Mouse (Mus musculus): ENCODE data around the gene Fcf1. TPM values are rescaled to one million over a fixed set of nuclear protein-coding genes. Genes with fewer than 3 reads are reported as not detected.

Gene Fcf1
- polyA plus RNA-seq, 1 experiment from 2014 or later = 78.5 TPM

- Histone ChIP-seq H3K4me2 (ENCODE audit: low read depth, low read length) (no peak overlapping the region), H3K4me3 (ENCODE audit: low read depth, low read length) (no peak overlapping the region), H3K36me3 (ENCODE audit: control insufficient read depth, insufficient read depth, low read length) (no peaks in the 10 kb centered on the region), H3K9me3 (ENCODE audit: control insufficient read depth, low read length) (no peaks in the 10 kb centered on the region), H3K4me1 (ENCODE audit: control insufficient read depth, insufficient read depth, low read length) (no peaks in the 10 kb centered on the region), H3K9ac (replicated peaks; ENCODE audit: low read depth, low read length) (no peak overlapping the region), H3K27ac (ENCODE audit: low read depth, low read length) (no peak overlapping the region), H3K27me3 (ENCODE audit: control insufficient read depth, insufficient read depth, low read length) (no peaks in the 10 kb centered on the region)
- WGBS = 99% methylated on average over 3 of the region's 3 CpGs
- no peak for ATAC-seq (ENCODE audit: low read depth)
These were observed 14.4 kb upstream of the Fcf1 start for GRCm38 (mm10) chr12:84956317-84956716.

- Histone ChIP-seq H3K9me3 (ENCODE audit: control insufficient read depth, low read length) (no peaks in the 10 kb centered on the region), H3K9ac (replicated peaks; ENCODE audit: low read depth, low read length) (no peak overlapping the region), H3K4me2 (ENCODE audit: low read depth, low read length) (no peak overlapping the region), H3K4me3 (ENCODE audit: low read depth, low read length) (no peak overlapping the region), H3K36me3 (ENCODE audit: control insufficient read depth, insufficient read depth, low read length) (no peaks in the 10 kb centered on the region), H3K27ac (ENCODE audit: low read depth, low read length) (no peak overlapping the region), H3K27me3 (ENCODE audit: control insufficient read depth, insufficient read depth, low read length) (no peaks in the 10 kb centered on the region), H3K4me1 (ENCODE audit: control insufficient read depth, insufficient read depth, low read length) (no peaks in the 10 kb centered on the region)
- WGBS = 92% methylated on average over 1 of the region's 1 CpGs
- ATAC-seq (ENCODE audit: low read depth) = no peak
These were observed 11.8 kb upstream of the Fcf1 start for GRCm38 (mm10) chr12:84958794-84959356.

GRCm38 (mm10) chr12:84962606-84963005, 8.1 kb upstream of the Fcf1 start:
- Histone ChIP-seq H3K27me3 (ENCODE audit: control insufficient read depth, insufficient read depth, low read length) (no peaks in the 10 kb centered on the region), H3K9me3 (ENCODE audit: control insufficient read depth, low read length) (no peaks in the 10 kb centered on the region), H3K4me2 (ENCODE audit: low read depth, low read length) (no peak overlapping the region), H3K4me3 (ENCODE audit: low read depth, low read length) (no peak overlapping the region), H3K9ac (replicated peaks; ENCODE audit: low read depth, low read length) (no peak overlapping the region), H3K27ac (ENCODE audit: low read depth, low read length) (no peak overlapping the region), H3K36me3 (ENCODE audit: control insufficient read depth, insufficient read depth, low read length) (0 out of 2 replicates have a peak, but pooled peaks cover 4% of the 10 kb centered on the region), H3K4me1 (ENCODE audit: control insufficient read depth, insufficient read depth, low read length) (no peaks in the 10 kb centered on the region)
- ATAC-seq (ENCODE audit: low read depth) = no peak
- 82% methylated on average over 7 of the region's 7 CpGs for WGBS

- no peak for ATAC-seq (ENCODE audit: low read depth)
- Histone ChIP-seq H3K4me2 (ENCODE audit: low read depth, low read length) (peak overlapping the region; percentile 89), H3K9ac (replicated peaks; ENCODE audit: low read depth, low read length) (peak overlapping the region; percentile 75; the same call in 1 of the 2 replicates)
These were observed 1.7 kb upstream of the Fcf1 start for GRCm38 (mm10) chr12:84968831-84969655.

GRCm38 (mm10) chr12:84969656-84970427, 855 bp upstream of the Fcf1 start:
- peaks cover 11% of the 10 kb centered on the region for H3K36me3 ChIP-seq (ENCODE audit: control insufficient read depth, insufficient read depth, low read length)
- H3K9ac ChIP-seq (replicated peaks; ENCODE audit: low read depth, low read length) = peak overlapping the region; percentile 75
- H3K9me3 ChIP-seq (ENCODE audit: control insufficient read depth, low read length) = no peaks in the 10 kb centered on the region
- ATAC-seq (ENCODE audit: low read depth) = no peak
- WGBS = 30% methylated on average over 15 of the region's 15 CpGs
- H3K4me2 ChIP-seq (ENCODE audit: low read depth, low read length) = peak overlapping the region; percentile 89
- no peak overlapping the region for H3K27ac ChIP-seq (ENCODE audit: low read depth, low read length)
- no peaks in the 10 kb centered on the region for H3K27me3 ChIP-seq (ENCODE audit: control insufficient read depth, insufficient read depth, low read length)
- peaks cover 14% of the 10 kb centered on the region for H3K4me1 ChIP-seq (ENCODE audit: control insufficient read depth, insufficient read depth, low read length)
- peak overlapping the region; percentile 84 for H3K4me3 ChIP-seq (ENCODE audit: low read depth, low read length)

More at GRCm38 (mm10) chr12:84968831-84969655, 1.7 kb upstream of the Fcf1 start:
- no peak overlapping the region for H3K27ac ChIP-seq (ENCODE audit: low read depth, low read length)
- H3K4me3 ChIP-seq (ENCODE audit: low read depth, low read length) = peak overlapping the region; percentile 84; the same call in 1 of the 2 replicates
- H3K36me3 ChIP-seq (ENCODE audit: control insufficient read depth, insufficient read depth, low read length) = peaks cover 9% of the 10 kb centered on the region
- WGBS = 87% methylated on average over 16 of the region's 16 CpGs
- no peaks in the 10 kb centered on the region for H3K9me3 ChIP-seq (ENCODE audit: control insufficient read depth, low read length)
- no peaks in the 10 kb centered on the region for H3K27me3 ChIP-seq (ENCODE audit: control insufficient read depth, insufficient read depth, low read length)
- peaks cover 14% of the 10 kb centered on the region for H3K4me1 ChIP-seq (ENCODE audit: control insufficient read depth, insufficient read depth, low read length)

- no peak for ATAC-seq (ENCODE audit: low read depth)
- no peak overlapping the region for H3K27ac ChIP-seq (ENCODE audit: low read depth, low read length)
- no peaks in the 10 kb centered on the region for H3K27me3 ChIP-seq (ENCODE audit: control insufficient read depth, insufficient read depth, low read length)
- no peaks in the 10 kb centered on the region for H3K9me3 ChIP-seq (ENCODE audit: control insufficient read depth, low read length)
- peaks cover 51% of the 10 kb centered on the region for H3K36me3 ChIP-seq (ENCODE audit: control insufficient read depth, insufficient read depth, low read length)
- H3K9ac ChIP-seq (replicated peaks; ENCODE audit: low read depth, low read length) = no peak overlapping the region
- 85% methylated on average over 2 of the region's 2 CpGs for WGBS
- no peak overlapping the region for H3K4me3 ChIP-seq (ENCODE audit: low read depth, low read length)
- H3K4me1 ChIP-seq (ENCODE audit: control insufficient read depth, insufficient read depth, low read length) = no peaks in the 10 kb centered on the region
- H3K4me2 ChIP-seq (ENCODE audit: low read depth, low read length) = no peak overlapping the region
These were observed 8.7 kb downstream of the Fcf1 start for GRCm38 (mm10) chr12:84979264-84979862.

- Histone ChIP-seq H3K4me1 (ENCODE audit: control insufficient read depth, insufficient read depth, low read length) (no peaks in the 10 kb centered on the region), H3K27ac (ENCODE audit: low read depth, low read length) (no peak overlapping the region), H3K4me3 (ENCODE audit: low read depth, low read length) (no peak overlapping the region), H3K9me3 (ENCODE audit: control insufficient read depth, low read length) (no peaks in the 10 kb centered on the region), H3K9ac (replicated peaks; ENCODE audit: low read depth, low read length) (no peak overlapping the region), H3K36me3 (ENCODE audit: control insufficient read depth, insufficient read depth, low read length) (no peaks in the 10 kb centered on the region), H3K4me2 (ENCODE audit: low read depth, low read length) (no peak overlapping the region), H3K27me3 (ENCODE audit: control insufficient read depth, insufficient read depth, low read length) (no peaks in the 10 kb centered on the region)
- ATAC-seq (ENCODE audit: low read depth) = no peak
- 80% methylated on average over 4 of the region's 4 CpGs for WGBS
These were observed 18.8 kb downstream of the Fcf1 start for GRCm38 (mm10) chr12:84989456-84989855.

GRCm38 (mm10) chr12:84995112-84995761, 24.5 kb downstream of the Fcf1 start:
- no peak for ATAC-seq (ENCODE audit: low read depth)
- no peaks in the 10 kb centered on the region for H3K36me3 ChIP-seq (ENCODE audit: control insufficient read depth, insufficient read depth, low read length)
- H3K4me1 ChIP-seq (ENCODE audit: control insufficient read depth, insufficient read depth, low read length) = peaks cover 22% of the 10 kb centered on the region

More at GRCm38 (mm10) chr12:84995112-84995761, 24.5 kb downstream of the Fcf1 start:
- 0 out of 2 replicates have a peak overlapping the region, but pooled peaks have one; percentile 25 for H3K9ac ChIP-seq (replicated peaks; ENCODE audit: low read depth, low read length)
- H3K27ac ChIP-seq (ENCODE audit: low read depth, low read length) = no peak overlapping the region
- H3K4me3 ChIP-seq (ENCODE audit: low read depth, low read length) = no peak overlapping the region
- 92% methylated on average over 8 of the region's 9 CpGs for WGBS
- H3K9me3 ChIP-seq (ENCODE audit: control insufficient read depth, low read length) = no peaks in the 10 kb centered on the region
- peak overlapping the region; percentile 99; the same call in 1 of the 2 replicates for H3K4me2 ChIP-seq (ENCODE audit: low read depth, low read length)
- H3K27me3 ChIP-seq (ENCODE audit: control insufficient read depth, insufficient read depth, low read length) = no peaks in the 10 kb centered on the region; the same call in 1 of the 2 replicates
